Mouse (Mus musculus) duodenum, adult 2 months (tissue): ENCODE data around the gene Wdr74. TPM values are rescaled to one million over a fixed set of nuclear protein-coding genes. Genes with fewer than 3 reads are reported as not detected.

Experiments used
- polyA plus RNA-seq: library from polyadenylated mRNA; depleted of rRNA; stranded (reverse); fragments of >200 nt; gene quantifications from 2 replicates; pipeline ENCODE4 v1.2.3, GENCODE M21; 2012; ENCODE audit warnings: low replicate concordance; rRNA removed

Wdr74 gene
- polyA plus RNA-seq = 12.4 and 17.1 TPM in 2 replicates

DNA sequence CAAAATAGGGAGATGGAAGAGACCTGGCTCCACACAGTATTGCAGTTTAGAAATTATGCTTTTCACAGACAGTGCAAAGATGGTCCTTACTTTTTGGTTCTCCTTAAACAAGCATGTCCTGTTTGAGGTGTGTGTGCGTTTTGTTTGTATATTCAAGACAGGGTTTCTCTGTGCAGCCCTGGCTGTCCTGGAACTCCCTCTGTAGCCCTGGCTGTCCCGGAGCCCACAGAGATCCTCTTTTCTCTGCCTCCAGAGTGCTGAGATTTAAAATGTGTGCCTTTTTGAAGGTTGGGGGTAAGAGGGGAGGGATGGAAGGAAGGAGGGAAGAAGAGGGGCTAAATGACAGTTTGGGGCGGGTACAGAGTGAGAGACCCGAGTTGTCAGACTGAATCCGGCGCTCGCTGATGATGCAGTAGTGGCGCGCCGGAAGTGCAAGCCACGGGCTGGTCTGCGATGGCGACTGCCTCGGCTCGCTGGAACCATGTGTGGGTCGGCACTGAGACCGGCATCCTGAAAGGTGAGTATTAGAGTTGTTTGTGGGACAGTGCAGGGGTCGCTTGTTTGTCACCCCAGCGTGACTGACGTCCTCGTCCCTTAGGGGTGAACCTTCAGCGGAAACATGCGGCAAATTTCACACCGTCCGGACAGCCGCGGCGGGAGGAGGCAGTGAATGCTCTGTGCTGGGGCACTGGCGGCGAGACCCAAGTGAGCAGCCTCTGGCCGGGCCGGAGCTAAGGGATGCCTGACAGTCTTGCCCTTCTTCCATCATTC lies at the start of gene Wdr74:
Gene Wdr74 (plus strand): TSS at position 439 of the 771 bp plus-strand sequence.

GRCm38 (mm10) chr19:8722907-8723573 lies 12.6 kb upstream of the Wdr74 start, which contains the start of gene Slc3a2:
Gene Slc3a2, minus strand, starts transcription at chr19:8723369.

GRCm38 (mm10) chr19:8740603-8741002 lies 5.0 kb downstream of the Wdr74 start, which contains the start of gene 1700092M07Rik:
Gene 1700092M07Rik, plus strand, starts transcription at chr19:8740718.

DNA sequence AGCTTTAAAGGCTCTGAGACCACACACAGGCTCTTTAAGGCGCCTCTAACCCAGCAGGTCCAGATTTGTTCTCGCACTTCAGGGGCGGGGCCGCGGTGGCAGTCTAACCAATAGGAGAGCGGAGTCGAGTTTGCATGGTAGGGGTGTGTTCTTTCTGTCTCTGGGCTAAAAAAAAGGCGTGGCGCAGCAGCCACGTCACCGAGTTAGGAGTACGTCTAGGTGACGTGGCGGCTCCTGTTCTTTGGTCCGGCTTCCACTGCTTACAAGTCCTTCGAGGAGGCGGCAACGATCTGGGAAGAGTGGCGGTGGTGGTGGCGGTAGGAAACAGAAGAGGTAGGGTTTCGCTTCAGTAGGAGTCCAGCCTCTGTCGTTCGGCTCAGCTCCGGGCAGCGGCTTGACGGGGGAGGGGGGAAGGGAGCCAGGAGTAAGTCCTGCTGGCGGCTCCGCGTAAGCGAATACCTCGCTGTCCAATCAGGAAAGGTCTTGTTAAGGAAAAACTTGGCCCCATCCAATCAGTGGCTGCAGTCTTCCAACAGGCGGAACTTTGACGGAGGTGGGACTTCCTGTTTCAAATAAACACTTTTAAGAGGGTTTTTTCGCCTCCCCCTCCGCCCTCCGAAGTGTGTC lies 5.7 kb downstream of the Wdr74 start, which contains the start of gene Stx5a:
Gene Stx5a (plus strand): TSS at position 171 of the 627 bp plus-strand sequence.

DNA sequence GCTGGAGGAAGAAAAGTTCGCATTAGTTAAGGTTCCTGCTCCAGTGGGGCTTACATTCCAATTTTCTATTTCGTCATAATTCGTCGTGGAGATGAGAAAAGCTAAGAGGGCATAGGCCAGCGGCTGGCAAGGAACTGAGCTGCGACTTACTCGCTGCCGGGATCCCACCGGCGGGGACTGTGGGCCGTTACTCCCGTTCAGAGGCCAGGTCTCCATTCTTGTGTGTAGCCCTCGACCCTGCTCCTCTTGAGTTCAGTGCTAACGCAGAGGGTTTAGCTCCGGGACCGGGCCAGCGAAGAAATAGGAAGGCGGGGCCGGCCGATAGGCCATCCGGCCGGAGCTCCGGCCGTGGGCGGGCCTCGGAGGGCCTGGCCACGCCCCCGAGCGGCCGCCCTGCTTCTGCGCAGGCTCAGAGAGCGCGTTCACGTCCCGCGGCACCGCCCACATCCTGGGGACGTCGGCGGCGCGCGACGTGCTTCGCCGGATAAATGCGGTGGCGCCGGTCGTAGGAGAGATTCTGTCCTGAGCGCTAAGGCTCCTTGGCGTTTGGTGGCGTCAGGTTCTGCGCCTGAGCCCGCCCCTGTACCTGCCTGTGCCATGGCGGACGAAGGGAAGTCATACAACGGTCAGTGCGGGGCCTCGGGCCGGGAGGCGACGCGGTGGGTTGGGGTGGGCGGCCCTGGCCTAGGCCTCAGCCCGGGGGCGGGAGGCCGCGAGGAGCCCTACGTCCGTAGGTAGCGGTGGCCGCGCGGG lies 21.2 kb downstream of the Wdr74 start, which contains the start of gene Nxf1:
Gene Nxf1 (plus strand): TSS at position 439 of the 753 bp plus-strand sequence.

DNA sequence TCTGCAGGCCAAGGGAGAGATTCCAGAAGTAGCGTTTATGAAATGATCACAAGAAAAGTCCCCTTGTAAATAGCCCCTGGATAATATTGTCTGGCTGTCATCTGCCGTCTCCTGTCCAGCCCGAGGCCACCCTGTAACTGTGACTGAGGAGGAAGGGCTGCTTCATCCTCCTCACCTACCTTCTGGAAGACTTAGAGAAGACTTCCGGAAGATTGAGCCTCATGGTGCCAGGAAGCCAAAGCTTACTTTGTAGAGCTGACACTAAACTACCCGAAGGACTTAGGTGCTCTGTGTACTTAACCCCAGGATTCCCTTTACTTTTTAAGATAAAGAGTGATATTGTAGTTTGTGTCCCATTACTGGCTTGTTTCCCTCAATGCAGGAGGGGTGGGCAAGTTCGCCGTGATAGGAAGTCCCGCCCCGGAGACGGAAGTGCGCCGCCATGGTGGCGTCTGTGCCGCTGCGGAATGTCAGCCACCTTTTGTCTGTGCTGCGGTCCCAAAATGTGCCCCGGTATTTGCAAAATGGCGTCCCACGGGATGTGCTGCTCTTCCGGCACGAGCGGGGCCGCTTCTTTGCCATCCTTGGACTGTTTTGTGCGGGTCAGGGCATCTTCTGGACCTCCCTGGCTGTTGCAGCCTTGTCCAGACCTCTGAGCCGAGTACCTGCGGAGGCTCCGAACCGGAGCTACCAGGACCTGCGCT lies 35.1 kb downstream of the Wdr74 start, which contains the start of gene Tmem223:
Gene Tmem223 (plus strand): TSS at position 430 of the 704 bp plus-strand sequence.

DNA sequence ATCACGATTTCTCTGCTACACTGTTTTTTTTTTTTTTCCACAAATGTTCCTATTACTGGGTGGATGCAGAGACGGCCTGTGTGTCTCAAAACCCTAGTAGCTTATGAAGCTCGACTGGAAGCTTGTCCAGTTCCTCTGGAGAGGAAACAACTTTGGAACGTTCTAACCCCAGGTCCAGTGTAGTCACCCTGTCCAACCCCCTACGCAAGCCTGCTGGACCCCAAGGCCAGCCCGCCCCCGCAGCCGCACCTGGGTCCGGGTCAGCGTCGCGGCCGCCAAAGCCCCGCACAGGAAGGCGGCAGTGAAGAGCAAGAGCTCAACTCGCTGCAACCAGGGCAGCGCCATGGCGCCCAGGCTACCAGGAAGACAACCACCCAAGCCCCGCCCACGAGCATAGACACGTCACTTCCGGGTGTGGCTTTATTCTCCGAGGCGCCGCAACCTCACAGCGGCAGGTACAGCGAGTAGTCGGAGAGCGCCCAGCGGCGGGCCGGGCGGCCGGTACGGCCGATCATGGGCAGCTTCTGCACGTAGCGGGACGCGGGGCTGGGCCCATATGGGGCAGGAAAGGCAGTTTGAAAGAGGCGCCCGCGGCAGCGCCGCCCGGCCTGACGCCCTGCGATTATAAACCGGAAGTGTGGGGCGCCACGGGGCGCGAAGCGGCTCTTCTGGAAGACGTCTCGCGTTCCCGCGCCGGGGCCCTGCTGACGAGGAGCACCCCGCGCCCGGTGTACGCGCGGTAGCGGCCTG lies 38.6 kb downstream of the Wdr74 start, which contains the start of gene Tmem179b:
Gene Tmem179b (minus strand): TSS at position 382 of the 750 bp plus-strand sequence.

GRCm38 (mm10) chr19:8786008-8786781 lies 50.6 kb downstream of the Wdr74 start, which contains the start of gene Taf6l:
Gene Taf6l, minus strand, starts transcription at chr19:8786417.

Other genes with a start within 250 kb of the Wdr74 start
- 0.02 and 0.04 TPM in 2 replicates for gene Slc22a8, start 144.6 kb upstream of the Wdr74 start, polyA plus RNA-seq
- not detected in 2 replicates for gene Slc22a6, start 117.8 kb upstream of the Wdr74 start, polyA plus RNA-seq
- gene Chrm1, start 72.0 kb upstream of the Wdr74 start, polyA plus RNA-seq = 2.3 and 6.0 TPM in 2 replicates
- gene Slc3a2, start 12.5 kb upstream of the Wdr74 start, polyA plus RNA-seq = 127 and 449 TPM in 2 replicates
- gene 1700092M07Rik, start 4.9 kb downstream of the Wdr74 start, polyA plus RNA-seq = not detected in 2 replicates
- 54.0 and 56.6 TPM in 2 replicates for gene Stx5a, start 5.6 kb downstream of the Wdr74 start, polyA plus RNA-seq
- gene Nxf1, start 21.2 kb downstream of the Wdr74 start, polyA plus RNA-seq = 22.0 and 28.9 TPM in 2 replicates
- 147 and 196 TPM in 2 replicates for gene Tmem223, start 35.2 kb downstream of the Wdr74 start, polyA plus RNA-seq
- 107 and 114 TPM in 2 replicates for gene Tmem179b, start 38.6 kb downstream of the Wdr74 start, polyA plus RNA-seq
- gene Taf6l, start 50.6 kb downstream of the Wdr74 start, polyA plus RNA-seq = 6.5 and 12.9 TPM in 2 replicates
- 12.3 and 13.7 TPM in 2 replicates for gene Polr2g, start 62.8 kb downstream of the Wdr74 start, polyA plus RNA-seq
- 0.99 and 1.2 TPM in 2 replicates for gene Zbtb3, start 66.7 kb downstream of the Wdr74 start, polyA plus RNA-seq
- gene Ttc9c, start 83.5 kb downstream of the Wdr74 start, polyA plus RNA-seq = 3.4 and 8.2 TPM in 2 replicates
- 7.7 and 10.3 TPM in 2 replicates for gene Hnrnpul2, start 84.2 kb downstream of the Wdr74 start, polyA plus RNA-seq
- 2.3 TPM in 1 of 2 replicates, not detected in the other for gene AC129217.1, start 93.9 kb downstream of the Wdr74 start, polyA plus RNA-seq
- gene Bscl2, start 101.6 kb downstream of the Wdr74 start, polyA plus RNA-seq = 88.6 and 106 TPM in 2 replicates
- gene Gng3, start 103.4 kb downstream of the Wdr74 start, polyA plus RNA-seq = 0.63 and 1.1 TPM in 2 replicates
- gene Lrrn4cl, start 114.9 kb downstream of the Wdr74 start, polyA plus RNA-seq = 0.41 and 0.53 TPM in 2 replicates
- gene Ubxn1, start 135.7 kb downstream of the Wdr74 start, polyA plus RNA-seq = 81.5 and 127 TPM in 2 replicates
- 8.7 and 9.9 TPM in 2 replicates for gene Uqcc3, start 145.1 kb downstream of the Wdr74 start, polyA plus RNA-seq
- gene Lbhd1, start 147.9 kb downstream of the Wdr74 start, polyA plus RNA-seq = 0.25 and 0.41 TPM in 2 replicates
- not detected in 2 replicates for gene Gm49403, start 148.1 kb downstream of the Wdr74 start, polyA plus RNA-seq
- 4.2 and 6.4 TPM in 2 replicates for gene 1810009A15Rik, start 153.0 kb downstream of the Wdr74 start, polyA plus RNA-seq
- gene Gm49416, start 153.1 kb downstream of the Wdr74 start, polyA plus RNA-seq = not detected in 2 replicates
- 16.7 and 22.1 TPM in 2 replicates for gene Ints5, start 157.2 kb downstream of the Wdr74 start, polyA plus RNA-seq
- 55.3 and 67.9 TPM in 2 replicates for gene Ganab, start 162.2 kb downstream of the Wdr74 start, polyA plus RNA-seq
- gene B3gat3, start 184.5 kb downstream of the Wdr74 start, polyA plus RNA-seq = 78.8 and 91.5 TPM in 2 replicates
- gene Rom1, start 193.5 kb downstream of the Wdr74 start, polyA plus RNA-seq = 15.7 and 17.8 TPM in 2 replicates
- gene Eml3, start 193.7 kb downstream of the Wdr74 start, polyA plus RNA-seq = 32.1 and 32.8 TPM in 2 replicates
- gene Mta2, start 206.0 kb downstream of the Wdr74 start, polyA plus RNA-seq = 15.3 and 15.4 TPM in 2 replicates
- 12.7 and 15.2 TPM in 2 replicates for gene Tut1, start 218.0 kb downstream of the Wdr74 start, polyA plus RNA-seq
- 66.9 and 98.4 TPM in 2 replicates for gene Eef1g, start 231.2 kb downstream of the Wdr74 start, polyA plus RNA-seq